Mouse (Mus musculus) thymus, postnatal 14 days (tissue): Measurements from ENCODE around the gene Fer.

Experiments used
- DNase-seq: peaks from one replicate; pipeline ENCODE4 v3.0.0; 2021

The Fer gene

GRCm38 (mm10) chr17:63878889-63879288, 16.0 kb downstream of the Fer start:
- DNase-seq: no peak

- DNase-seq: no peak
Measured at GRCm38 (mm10) chr17:63880009-63880408, 17.1 kb downstream of the Fer start.

GRCm38 (mm10) chr17:63886988-63887387, 24.1 kb downstream of the Fer start:
- DNase-seq: no peak

- no peak for DNase-seq
Measured at GRCm38 (mm10) chr17:63890611-63891010, 27.7 kb downstream of the Fer start.

GRCm38 (mm10) chr17:63895829-63896228, 33.0 kb downstream of the Fer start:
- no peak for DNase-seq

GRCm38 (mm10) chr17:63897050-63897449, 34.2 kb downstream of the Fer start:
- no peak for DNase-seq

- no peak for DNase-seq
Measured at GRCm38 (mm10) chr17:63909297-63909696, 46.4 kb downstream of the Fer start.

GRCm38 (mm10) chr17:63921601-63922203, 58.8 kb downstream of the Fer start:
- DNase-seq: no peak

- DNase-seq: no peak
Measured at GRCm38 (mm10) chr17:63925581-63925980, 62.7 kb downstream of the Fer start.

GRCm38 (mm10) chr17:63930634-63931033, 67.8 kb downstream of the Fer start:
- no peak for DNase-seq

GRCm38 (mm10) chr17:63931556-63931955, 68.7 kb downstream of the Fer start:
- DNase-seq: no peak

GRCm38 (mm10) chr17:63935408-63935807, 72.5 kb downstream of the Fer start:
- no peak for DNase-seq

GRCm38 (mm10) chr17:63937886-63938285, 75.0 kb downstream of the Fer start:
- DNase-seq: no peak

GRCm38 (mm10) chr17:63946772-63947171, 83.9 kb downstream of the Fer start:
- DNase-seq: no peak

- no peak for DNase-seq
Measured at GRCm38 (mm10) chr17:63948811-63949210, 85.9 kb downstream of the Fer start.

- DNase-seq: no peak
Measured at GRCm38 (mm10) chr17:63951436-63951835, 88.6 kb downstream of the Fer start.

- no peak for DNase-seq
Measured at GRCm38 (mm10) chr17:63967091-63967490, 104.2 kb downstream of the Fer start.

- no peak for DNase-seq
Measured at GRCm38 (mm10) chr17:63969448-63969847, 106.6 kb downstream of the Fer start.

GRCm38 (mm10) chr17:63970239-63970638, 107.4 kb downstream of the Fer start:
- DNase-seq: no peak

GRCm38 (mm10) chr17:63970939-63971338, 108.1 kb downstream of the Fer start:
- no peak for DNase-seq

GRCm38 (mm10) chr17:63972181-63972580, 109.3 kb downstream of the Fer start:
- no peak for DNase-seq

GRCm38 (mm10) chr17:63973806-63974205, 110.9 kb downstream of the Fer start:
- DNase-seq: no peak

GRCm38 (mm10) chr17:63974253-63974652, 111.4 kb downstream of the Fer start:
- DNase-seq: no peak

- DNase-seq: no peak
Measured at GRCm38 (mm10) chr17:63978794-63979571, 116.1 kb downstream of the Fer start.

- no peak for DNase-seq
Measured at GRCm38 (mm10) chr17:63980167-63980566, 117.3 kb downstream of the Fer start.
